Mouse (Mus musculus): ENCODE results near the gene Acbd4. TPM values are rescaled to one million over a fixed set of nuclear protein-coding genes. Genes with fewer than 3 reads are reported as not detected.

Acbd4 gene
- total RNA-seq, 2 experiments from 2014 or later, result 72.3 to 80.3 TPM

DNA sequence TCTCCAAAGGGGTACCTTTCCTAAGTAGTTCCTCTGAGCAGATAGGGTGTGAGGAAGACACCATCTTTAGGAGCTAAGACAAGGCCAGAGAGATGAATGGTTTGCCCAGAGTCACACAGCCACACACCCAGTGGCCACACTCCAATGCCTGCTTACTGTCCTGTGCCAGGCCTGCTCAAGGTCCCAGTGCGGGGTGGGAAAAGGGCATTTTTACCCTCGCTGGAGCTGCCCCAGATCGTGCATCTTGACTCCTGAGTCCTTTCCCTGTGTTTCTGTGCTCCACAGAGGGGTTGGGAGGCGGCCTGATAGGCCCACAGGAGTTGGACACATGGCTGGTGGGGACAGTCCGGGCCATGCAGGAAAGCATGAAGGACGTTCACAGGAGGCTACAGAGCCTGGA is 4.3 kb downstream of the Acbd4 start:
- DNase-seq (ENCODE audit: low spot score in 2 of 2), result no peak
- intact Hi-C loops (cut with DNase I), result no loop called here

DNA sequence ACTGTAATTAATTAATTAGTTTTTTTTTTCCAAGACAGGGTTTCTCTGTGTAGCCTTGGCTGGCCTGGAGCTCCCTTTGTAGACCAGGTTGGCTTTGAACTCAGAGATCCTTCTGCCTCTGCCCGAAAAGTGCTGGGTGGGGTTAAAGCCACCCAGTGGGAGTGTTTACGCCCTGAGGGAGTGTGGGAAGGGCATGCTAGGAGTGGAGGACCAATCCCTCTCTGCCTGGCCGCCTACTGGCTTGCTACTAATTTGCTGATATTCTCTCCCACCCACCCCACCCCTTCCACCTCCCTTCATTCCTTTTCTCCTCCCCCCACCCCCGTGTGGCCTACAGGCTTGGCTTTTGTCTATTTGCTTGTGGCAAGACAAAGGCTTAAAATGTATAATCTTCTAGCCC is 4.9 kb downstream of the Acbd4 start:
- intact Hi-C loops (cut with DNase I), result no loop called here
- no peak for DNase-seq (ENCODE audit: low spot score in 2 of 2)

DNA sequence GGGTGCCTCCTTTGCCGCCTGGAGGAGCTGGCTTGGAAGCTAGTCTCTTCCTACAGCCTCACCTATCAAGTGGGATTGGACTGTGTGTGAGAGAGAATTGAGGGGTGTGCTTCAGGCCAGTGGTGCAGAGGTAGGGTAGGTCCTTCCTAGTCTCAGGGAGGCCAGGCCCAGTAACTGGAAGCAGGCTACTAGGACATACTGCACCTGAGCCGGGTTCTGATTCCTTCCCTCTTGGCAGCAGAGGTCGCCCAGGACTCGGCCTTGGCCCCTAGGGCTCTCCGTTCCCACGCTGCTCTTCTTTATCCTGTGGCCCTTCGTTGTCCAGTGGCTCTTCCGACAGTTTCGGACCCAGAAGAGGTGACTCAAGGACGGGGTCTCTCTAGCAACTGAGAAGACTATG is 9.8 kb downstream of the Acbd4 start:
- no peak for DNase-seq (ENCODE audit: low spot score in 2 of 2)
- intact Hi-C loops (cut with DNase I), result no loop called here

DNA sequence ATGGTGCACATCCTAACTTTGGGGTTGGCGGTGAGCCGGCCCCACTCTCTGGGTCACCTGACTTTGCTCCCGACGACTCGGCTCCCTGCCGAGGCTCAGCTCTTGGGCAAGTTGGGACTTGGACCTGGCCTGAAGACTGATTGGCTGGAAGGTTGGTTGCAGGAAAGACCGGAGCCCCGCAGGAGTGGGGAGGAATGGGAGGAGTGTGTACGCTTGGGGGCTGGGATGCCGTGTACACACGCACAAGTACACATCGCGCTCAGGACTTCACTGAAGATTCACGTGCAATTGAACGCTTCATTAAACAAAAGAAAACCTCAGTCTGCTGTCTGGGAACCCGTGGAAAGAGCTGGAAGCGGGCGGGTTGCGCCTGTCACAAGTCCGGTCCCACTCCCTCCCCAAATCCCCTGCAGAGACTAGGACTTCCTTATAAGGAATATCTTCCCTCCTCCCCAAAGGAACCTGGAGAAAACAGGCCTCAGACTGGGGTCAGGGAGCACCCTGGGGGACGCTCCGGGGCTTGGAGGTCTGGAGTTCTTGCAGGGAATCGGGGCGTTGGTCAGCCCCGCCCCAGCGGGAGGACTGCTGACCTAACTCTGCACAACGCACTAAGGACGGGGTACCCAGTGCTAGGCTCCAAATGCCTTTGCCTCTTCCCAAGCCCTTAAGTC is 10.5 kb downstream of the Acbd4 start:
- no peak for DNase-seq (ENCODE audit: low spot score in 2 of 2)
- intact Hi-C loops (cut with DNase I), result no loop called here

DNA sequence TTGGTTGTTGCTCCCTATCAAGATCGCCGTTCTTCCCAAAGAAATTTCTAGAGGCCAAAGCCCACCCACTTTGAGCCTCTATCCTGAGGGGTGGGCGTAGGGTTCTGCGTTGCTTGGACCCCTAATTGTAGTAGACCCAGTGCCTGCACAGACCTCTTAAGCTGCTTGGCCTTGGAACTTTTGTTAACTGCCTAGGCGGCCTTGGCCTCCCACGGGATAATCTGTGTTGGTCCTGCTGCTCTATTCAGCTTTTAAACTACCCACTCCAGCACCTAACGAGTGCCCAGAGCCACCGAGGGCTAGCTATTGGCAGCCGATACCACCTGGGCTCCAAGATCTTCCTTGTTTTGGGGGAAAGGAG is 11.1 kb downstream of the Acbd4 start:
- intact Hi-C loops (cut with DNase I), result no loop called here
- no peak for DNase-seq (ENCODE audit: low spot score in 2 of 2)

DNA sequence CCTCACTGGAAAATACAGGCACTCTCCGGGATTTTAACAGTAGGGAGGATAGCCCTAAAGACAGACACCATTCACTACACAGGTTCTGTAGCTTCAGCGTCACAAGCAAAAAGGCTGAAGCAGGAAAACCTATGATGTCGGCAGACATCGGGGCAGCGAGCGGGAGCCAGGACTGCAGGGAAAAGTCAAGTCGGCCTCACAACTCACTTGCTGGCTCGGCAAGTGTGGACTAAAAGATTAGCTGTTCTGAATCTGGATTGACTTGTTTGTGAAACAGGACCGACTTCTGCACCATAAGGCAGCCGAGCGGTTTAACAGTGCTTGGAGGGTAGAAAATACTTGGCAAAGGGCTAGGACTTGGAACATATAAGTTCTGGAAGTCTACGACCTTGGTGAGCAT is 11.5 kb downstream of the Acbd4 start:
- intact Hi-C loops (cut with DNase I), result no loop called here
- DNase-seq (ENCODE audit: low spot score in 2 of 2), result no peak

DNA sequence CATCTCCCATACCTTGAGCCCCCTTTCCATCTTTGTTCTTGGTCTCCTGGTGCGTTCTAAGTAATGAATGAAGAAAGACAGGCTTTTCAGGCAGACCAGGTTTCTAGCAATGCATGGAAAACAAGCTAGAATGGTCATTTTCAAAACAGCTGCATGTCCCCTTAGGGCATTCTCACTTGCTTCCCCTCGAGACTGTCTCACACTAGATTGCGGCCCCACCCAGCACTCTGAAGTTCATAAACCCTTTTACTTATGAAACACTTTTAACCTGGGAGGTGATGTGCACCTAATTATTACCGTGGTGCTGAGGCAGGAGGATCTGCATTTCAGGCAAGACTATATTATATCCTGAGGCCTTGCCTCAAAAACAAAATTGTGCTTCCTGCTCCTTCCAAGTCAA is 12.3 kb downstream of the Acbd4 start:
- intact Hi-C loops (cut with DNase I), result no loop called here
- DNase-seq (ENCODE audit: low spot score in 2 of 2), result no peak

DNA sequence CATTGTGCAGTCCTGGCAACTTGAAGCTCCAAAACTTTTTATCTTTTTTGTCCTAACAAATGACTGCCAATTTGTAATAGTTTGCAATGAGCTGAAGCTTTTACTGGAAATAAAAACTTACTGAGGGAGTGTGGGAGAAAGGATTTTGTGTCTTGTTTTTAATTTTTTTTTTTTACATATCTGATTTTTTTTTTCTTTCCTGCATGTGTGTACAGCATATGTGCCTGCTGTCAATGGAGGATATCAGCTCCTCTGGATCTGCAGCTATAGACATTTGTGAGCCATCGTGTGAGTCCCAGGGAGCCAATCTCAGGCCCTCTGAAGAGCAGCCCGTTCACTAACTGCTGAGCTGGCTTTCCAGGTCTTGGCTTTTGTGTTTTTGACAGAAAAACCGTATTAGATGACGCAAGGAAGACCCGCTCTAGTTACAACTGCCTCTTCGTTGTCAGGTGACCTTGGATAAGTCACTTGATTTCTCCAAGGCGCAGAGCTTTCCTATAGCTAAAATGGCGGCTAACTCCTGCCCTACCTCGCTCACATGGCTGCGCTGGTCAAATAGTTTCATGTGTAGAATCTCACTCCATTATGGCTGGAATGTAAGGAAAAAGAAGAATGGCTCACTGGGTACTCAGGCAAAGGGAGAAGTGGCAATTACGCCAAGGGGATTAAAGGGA is 12.9 kb downstream of the Acbd4 start:
- DNase-seq (ENCODE audit: low spot score in 2 of 2), result no peak
- intact Hi-C loops (cut with DNase I), result no loop called here

DNA sequence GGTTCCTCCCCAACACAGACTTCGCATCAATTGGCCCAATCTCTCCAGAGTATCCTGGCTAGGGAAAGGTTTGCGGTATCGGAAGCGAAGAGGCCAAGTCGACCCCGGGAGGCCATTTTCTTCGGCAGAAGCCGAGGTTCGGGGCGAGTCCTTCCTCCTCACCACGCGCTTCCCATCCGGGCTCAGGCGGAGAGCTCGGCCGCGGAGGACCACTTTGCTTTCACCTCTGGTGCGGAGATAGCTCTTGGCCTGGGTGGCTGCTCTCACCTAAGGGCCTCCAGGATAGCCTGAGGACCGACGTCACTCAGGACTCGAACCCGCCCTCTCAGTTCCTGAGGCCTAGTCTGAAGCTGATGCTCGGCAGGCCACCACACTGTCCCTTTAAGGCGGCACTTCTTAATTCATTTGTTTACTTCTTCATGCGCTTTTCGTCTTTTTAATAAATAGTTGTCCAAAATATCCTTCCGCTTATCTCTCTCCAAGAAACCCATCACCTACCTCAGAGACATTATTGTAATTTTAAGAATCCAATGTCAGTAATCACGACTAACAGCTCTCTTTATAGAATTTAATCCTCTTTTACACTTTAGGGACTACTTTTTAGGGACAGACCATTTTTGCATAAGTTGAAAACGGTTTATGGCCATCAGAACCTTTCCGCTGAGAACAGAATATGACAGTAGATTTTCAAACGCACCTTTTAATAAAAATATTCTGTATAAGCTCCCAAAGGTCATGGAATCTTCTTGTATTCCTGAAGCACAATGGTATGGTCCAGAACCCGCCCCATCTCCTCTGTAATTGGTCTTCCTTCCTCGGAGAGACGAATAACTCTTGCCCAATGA is 13.9 kb downstream of the Acbd4 start:
- intact Hi-C loops (cut with DNase I), result loop anchor here (1.0 to 2.0 kb wide), 3 partner anchors 13 to 43 kb away; partner anchors contain the start of gene Hexim2
- peak; percentile 81 to 83 for DNase-seq (ENCODE audit: low spot score in 2 of 2)

DNA sequence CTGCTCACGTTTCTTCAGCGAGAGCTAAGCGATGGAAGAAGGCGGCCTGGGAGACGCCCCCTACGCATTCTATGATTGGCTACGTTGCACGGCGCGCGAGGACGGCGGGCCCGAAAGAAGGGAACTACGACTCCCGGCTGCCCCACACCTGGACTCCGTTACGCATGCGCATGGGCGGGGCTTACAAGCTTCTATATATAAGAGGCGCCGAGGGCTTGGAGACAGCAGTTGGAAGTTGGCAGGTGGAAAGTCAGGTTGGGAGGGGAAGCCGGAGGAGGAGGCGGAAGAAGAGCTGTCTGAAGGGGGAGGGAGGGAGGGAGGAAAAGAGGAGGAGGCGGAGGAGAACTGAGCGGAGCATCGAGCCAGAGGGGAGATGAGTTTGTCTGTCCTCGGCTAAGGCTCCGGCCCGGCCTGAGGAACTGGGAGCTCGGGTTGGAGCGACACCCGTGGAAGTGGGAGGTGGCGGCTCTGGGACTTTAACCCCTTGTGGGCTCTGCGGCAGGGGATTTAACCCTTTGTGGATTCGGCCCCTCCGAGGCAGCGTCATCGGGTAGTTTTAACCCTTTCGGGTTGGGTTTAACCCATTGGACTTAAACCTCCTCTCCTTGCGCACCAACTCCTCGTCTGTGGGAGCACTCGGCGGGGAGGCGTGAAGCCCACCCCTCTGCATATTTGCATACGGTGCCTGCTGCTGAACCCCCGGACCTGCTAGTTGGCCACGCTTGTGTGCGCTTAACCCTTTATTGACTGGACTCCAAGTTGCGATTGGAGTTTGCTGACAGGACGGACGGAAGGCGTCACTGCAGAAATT is 14.7 kb downstream of the Acbd4 start, which contains the start of gene Hexim1:
Gene Hexim1 (plus strand): TSS at position 224 of the 811 bp plus-strand sequence.
- intact Hi-C loops (cut with DNase I), result loop anchor here (1.0 to 2.0 kb wide), 2 partner anchors 16 to 43 kb away; partner anchors contain the start of gene Hexim2
- DNase-seq (ENCODE audit: low spot score in 2 of 2), result peak; percentile 100

DNA sequence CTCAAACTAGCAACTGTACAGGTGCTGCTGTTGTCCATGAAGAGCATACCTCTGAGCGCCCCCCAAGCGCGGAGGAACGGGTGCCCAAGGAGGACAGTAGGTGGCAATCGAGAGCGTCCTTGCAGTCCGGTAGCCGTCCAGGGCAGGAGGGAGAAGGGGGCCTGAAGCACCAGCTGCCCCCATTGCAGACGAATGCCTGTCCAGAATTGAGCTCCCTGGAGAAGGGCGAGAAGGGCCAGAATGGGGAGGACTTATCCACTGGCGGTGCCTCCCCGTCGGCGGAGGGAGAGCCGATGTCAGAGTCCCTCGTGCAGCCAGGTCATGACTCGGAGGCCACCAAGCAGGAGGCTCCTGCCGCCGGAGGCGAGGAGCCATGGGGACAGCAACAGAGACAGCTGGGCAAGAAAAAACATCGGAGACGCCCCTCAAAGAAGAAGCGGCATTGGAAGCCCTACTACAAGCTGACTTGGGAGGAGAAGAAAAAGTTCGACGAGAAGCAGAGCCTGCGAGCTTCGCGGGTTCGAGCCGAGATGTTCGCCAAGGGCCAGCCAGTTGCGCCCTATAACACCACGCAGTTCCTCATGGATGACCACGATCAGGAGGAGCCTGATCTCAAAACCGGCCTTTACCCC is 15.6 kb downstream of the Acbd4 start:
- intact Hi-C loops (cut with DNase I), result loop anchor here (1.0 to 2.0 kb wide), 2 partner anchors 15 to 42 kb away; partner anchors contain the start of gene Hexim2
- peak; percentile 61 to 63 for DNase-seq (ENCODE audit: low spot score in 2 of 2)

DNA sequence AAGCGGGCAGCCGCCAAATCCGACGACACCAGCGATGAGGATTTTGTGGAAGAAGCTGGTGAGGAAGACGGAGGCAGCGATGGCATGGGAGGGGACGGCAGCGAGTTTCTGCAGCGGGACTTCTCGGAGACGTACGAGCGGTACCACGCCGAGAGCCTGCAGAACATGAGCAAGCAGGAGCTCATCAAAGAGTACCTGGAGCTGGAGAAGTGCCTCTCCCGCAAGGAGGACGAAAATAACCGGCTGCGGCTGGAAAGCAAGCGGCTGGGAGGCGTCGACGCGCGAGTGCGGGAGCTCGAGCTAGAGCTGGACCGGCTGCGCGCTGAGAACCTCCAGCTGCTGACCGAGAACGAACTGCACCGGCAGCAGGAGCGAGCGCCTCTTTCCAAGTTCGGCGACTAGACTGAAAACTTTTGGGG is 16.1 kb downstream of the Acbd4 start:
- peak in 1 of 2 experiments; percentile 54 for DNase-seq (ENCODE audit: low spot score in 2 of 2)
- intact Hi-C loops (cut with DNase I), result loop anchor here (2.0 kb wide), 1 partner anchor 41 kb away; no protein-coding TSS in a partner anchor

DNA sequence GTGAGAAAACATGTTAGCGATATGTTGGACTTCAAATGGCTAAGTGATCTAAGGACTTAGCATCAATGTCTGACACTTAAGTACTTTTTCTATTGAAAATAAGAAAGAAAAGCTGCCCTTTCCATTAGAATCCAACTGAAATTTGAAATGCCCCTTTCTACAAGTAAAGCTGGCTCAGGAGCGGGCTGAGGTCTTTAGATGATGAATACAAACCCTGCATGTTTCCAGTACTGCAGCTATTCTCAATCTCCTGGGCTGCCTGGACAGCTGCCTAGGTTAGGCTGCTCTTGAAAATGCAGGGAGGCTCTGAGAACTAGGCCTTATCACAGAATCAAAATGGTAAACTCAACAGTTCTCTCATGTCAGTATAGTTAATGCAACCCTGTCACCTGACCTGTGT is 17.4 kb downstream of the Acbd4 start:
- intact Hi-C loops (cut with DNase I), result no loop called here
- DNase-seq (ENCODE audit: low spot score in 2 of 2), result no peak

DNA sequence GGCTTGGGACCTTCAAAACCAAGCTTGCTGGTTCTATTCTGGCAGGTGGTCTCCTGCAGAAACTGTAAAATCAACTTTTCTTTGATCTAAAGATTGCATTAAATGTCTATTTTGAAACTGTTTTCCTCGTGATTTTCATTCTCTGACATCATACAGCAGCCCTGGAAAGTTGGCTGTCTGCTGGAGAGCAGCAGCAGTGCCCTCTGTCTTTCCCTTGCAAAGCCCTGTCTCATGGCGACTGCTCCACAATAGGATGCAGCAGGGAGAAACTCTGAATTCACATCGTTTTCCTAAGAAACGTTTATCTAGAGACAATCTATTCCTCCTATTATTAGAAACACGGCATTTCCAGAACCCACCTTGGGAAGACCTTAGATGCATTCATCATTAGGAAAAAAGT is 18.1 kb downstream of the Acbd4 start:
- intact Hi-C loops (cut with DNase I), result no loop called here

DNA sequence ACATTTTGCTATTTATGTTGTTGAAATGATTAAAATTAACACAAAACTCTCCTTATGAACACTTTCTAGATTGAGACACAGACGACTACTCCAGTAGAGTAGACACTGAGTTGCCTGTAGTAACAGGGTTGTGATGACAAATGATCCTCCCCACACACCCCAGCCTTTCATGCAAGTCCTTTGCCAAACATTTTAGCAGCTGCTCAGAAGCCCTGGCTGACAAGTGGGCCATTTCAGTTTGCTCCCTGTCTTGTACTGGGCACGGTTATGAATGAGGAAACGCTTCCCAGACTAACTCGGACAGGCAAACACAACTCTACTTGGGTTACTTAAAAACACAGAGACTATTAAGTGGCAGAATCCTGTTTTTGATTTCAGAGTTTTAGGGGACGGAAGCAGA is 18.8 kb downstream of the Acbd4 start:
- no peak for DNase-seq (ENCODE audit: low spot score in 2 of 2)
- intact Hi-C loops (cut with DNase I), result no loop called here

More for the DNA sequence above, 18.1 kb downstream of the Acbd4 start:
- DNase-seq (ENCODE audit: low spot score in 2 of 2), result no peak

DNA sequence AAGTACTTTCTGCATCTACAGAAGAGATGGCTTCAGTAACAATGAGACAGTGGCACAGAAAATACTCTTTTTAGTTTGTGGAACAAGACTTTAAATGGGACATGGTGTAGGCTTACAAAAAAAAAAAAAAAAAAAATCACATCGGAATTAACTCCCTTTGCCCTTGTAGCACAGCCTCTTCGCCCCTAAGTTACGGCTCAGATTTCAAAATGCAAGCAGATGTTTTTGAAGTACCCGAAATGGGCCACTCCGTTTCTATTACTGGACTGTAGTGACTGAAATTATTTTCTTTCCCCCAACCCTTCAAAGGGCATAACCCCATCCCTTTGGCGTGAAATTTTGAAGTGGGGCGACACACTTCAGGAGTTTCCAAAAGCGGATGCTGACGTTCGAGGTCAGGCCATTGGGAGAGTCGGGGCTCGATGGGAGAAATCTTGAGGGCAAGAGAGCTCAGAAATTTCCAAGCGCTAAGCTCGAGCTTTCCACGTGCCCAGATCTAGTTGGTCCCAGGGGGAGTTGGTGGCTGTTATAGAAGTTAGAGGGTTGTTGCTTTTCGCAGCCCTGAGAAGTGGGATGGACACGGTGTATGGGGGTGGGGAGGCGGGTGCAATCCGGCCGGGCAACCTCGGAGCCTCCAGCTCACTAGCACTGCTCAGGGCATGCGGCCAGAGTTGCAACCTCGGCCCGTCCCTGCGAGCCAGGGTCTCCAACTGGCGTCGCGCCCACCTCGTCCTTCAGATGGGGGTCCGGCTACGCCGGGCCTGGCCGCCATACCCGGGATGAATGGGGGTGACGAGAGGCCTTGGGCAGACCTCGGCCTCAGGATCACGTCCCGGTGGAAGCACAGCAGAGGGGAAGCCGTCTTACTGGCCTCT is 30.5 kb downstream of the Acbd4 start, which contains the start of gene Hexim2:
Gene Hexim2 (plus strand): TSS at position 729 of the 875 bp plus-strand sequence.
- intact Hi-C loops (cut with DNase I), result loop anchor here (1.0 kb wide), 1 partner anchor 16 kb away; the partner anchor contains the start of gene Hexim1
- peak in 1 of 2 experiments; percentile 68 for DNase-seq (ENCODE audit: low spot score in 2 of 2)

DNA sequence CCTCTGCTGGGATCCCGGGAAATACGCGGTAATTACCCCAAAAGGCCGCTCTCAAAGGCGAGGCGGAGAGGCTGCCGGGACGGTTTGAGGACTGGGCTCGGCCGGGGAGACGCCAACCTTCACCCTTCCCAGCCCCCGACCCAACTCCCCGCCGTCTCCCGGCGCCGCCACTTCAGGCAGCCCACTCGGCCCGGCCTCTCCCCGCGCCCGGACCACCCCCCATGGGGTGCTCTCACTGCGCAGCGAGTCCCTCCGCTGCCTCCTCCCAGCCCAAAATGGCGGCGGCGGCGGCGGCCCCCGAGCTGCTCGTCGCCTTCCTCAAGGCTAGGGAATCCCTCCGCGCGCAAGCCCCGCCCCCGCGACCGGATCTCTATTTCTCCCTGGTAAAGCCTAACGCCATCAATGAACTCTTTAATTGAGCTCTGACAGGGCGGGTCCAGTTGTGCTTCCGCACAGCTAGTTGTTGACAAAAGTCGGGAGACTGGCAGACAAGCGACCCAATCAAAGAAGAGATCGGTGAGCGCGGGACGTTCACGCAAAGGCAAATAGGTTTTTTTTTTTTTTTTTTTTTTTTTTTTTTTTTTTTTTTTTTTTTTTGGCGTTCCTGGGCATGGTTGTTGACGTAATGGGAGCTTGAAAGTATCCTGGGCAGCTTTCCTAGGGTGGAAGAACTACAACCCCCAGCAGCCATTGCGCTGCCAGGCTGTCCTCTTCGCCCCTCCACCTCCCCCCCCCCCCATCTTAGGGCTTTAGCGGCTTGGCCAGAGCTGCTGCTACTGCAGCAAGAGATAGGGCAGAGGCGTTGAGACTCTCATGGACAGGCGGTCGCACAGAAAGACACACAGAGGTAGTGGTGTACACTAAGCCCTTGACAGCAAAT is 31.3 kb downstream of the Acbd4 start:
- intact Hi-C loops (cut with DNase I), result loop anchor here (1.0 kb wide), 1 partner anchor 17 kb away; the partner anchor contains the start of gene Hexim1
- DNase-seq (ENCODE audit: low spot score in 2 of 2), result peak; percentile 99 to 100
